Mouse (Mus musculus) midbrain, postnatal 0 days (tissue): Measurements from ENCODE around the gene Fgf22. TPM values are rescaled to one million over a fixed set of nuclear protein-coding genes. Genes with fewer than 3 reads are reported as not detected.

ENCODE experiments used
- ATAC-seq: fragments of 200-750 bp; cut with Nextera tagmentation; 2 replicates; pipeline ENCODE4 v1.8.0; 2017; ENCODE audit warnings: moderate number of reproducible peaks, mild to moderate bottlenecking, moderate TSS enrichment, moderate library complexity; ENCODE audit not compliant: low FRiP score
- DNase-seq: peaks from one replicate; pipeline ENCODE4 v3.0.0-alpha.2; 2015; ENCODE audit warnings: low spot score
- H3K27ac ChIP-seq: fragments of 300-500 bp; sonication (generic); 2 replicates; pipeline ENCODE4 v1.5.1; 2014; ENCODE audit warnings: low read depth, mild to moderate bottlenecking, low read length, mixed read lengths
- H3K27me3 ChIP-seq: fragments of 300-500 bp; sonication (generic); 2 replicates; pipeline ENCODE4 v1.6.1; 2014; ENCODE audit warnings: low read length, control low read depth, mixed read lengths; ENCODE audit not compliant: insufficient read depth
- H3K36me3 ChIP-seq: fragments of 300-500 bp; sonication (generic); 2 replicates; pipeline ENCODE4 v1.6.1; 2014; ENCODE audit warnings: low read length, control low read depth, mixed read lengths; ENCODE audit not compliant: insufficient read depth
- H3K4me1 ChIP-seq: fragments of 300-500 bp; sonication (generic); 2 replicates; pipeline ENCODE4 v1.6.1; 2014; ENCODE audit warnings: mild to moderate bottlenecking, control low read depth, antibody characterized with exemption, low read length, mixed read lengths; ENCODE audit not compliant: insufficient read depth
- H3K4me2 ChIP-seq: fragments of 300-500 bp; sonication (generic); 2 replicates; pipeline ENCODE4 v1.6.1; 2014; ENCODE audit warnings: low read depth, mild to moderate bottlenecking, low read length, mixed read lengths; ENCODE audit not compliant: poor library complexity, severe bottlenecking
- H3K4me3 ChIP-seq: fragments of 300-500 bp; sonication (generic); 2 replicates; pipeline ENCODE4 v1.5.1; 2014; ENCODE audit warnings: low read depth, mild to moderate bottlenecking, low read length, moderate library complexity
- H3K9ac ChIP-seq: fragments of 300-500 bp; sonication (generic); replicated peaks from 2 replicates; pipeline ENCODE4 v1.6.1; 2014; ENCODE audit warnings: mild to moderate bottlenecking, low read length, moderate library complexity, mixed read lengths; ENCODE audit not compliant: poor library complexity, severe bottlenecking
- H3K9me3 ChIP-seq: fragments of 300-500 bp; sonication (generic); 2 replicates; pipeline ENCODE4 v1.6.1; 2016; ENCODE audit warnings: low read length, control low read depth
- CTCF ChIP-seq: IDR thresholded peaks from 2 replicates; pipeline ENCODE4 v1.5.1; 2016; ENCODE audit warnings: antibody characterized with exemption, mild to moderate bottlenecking
- WGBS: fragments of 180-500 bp; shearing (Covaris S2); extraction: QIAGEN DNeasy Blood & Tissue Kit; methylation state at CpG from one replicate; pipeline ENCODE4 v1.1.7; 2014; 5-methylcytosine and 5-hydroxymethylcytosine counted together
- polyA plus RNA-seq: library from polyadenylated mRNA; unstranded; fragments of >200 nt; fragmentation: Nextera tagmentation; extraction: Ambion mirVana; gene quantifications from 2 replicates; pipeline ENCODE4 v1.2.1, GENCODE M21; 2015
- total RNA-seq: library from RNA; depleted of rRNA; stranded (reverse); fragments of >200 nt; gene quantifications from 2 replicates; pipeline ENCODE4 v1.2.3, GENCODE M21; 2014

Fgf22 gene
- total and polyA plus RNA-seq, 2 experiments from 2014 or later: 1.7 to 3.1 TPM

DNA sequence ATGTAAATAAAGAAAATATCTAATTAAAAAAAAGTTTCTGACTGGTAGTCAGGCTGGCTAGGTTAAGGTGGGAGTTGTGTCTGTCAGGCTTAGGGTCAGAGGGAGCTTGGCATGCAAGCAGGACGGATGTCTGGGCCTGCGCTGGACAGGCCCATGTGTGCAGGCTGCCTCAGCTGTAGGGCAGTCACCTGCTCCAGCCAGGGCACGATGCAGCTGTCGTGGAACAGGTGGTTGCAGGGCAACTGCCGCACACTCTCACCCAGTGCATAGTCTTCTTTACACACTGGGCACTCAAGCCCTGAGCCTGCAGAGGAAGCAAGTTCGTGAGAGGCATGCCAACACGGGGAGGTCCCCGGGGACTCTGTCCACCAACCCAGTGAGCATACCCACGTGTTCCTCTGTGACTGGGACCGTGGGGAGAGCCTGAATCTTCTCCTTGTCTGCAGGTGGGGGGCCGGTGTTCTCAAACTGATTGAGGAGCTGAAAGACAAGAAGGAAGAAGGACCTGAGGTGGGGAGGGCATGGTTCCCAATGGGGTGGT lies 5.8 kb downstream of the Fgf22 start:
- 91% methylated on average over 11 of the region's 11 CpGs for WGBS
- ATAC-seq: no peak

DNA sequence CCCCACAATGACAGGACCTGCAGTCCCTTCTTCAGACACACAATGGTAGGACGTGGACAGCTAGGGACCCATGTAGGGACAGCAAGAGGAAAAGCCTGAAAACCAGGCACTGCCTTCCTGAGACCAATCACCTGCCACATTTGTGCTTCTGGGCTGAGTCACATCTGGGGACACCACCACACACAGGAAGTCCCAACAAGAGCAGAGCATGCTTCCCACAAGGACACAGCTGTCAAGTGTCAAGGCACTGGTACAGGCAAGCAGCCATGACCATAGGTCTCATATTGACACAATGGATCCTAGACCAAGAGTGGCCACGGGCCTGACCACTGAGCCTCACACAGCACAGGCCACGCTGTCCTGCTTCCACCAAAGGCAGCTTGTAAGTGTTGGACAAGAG lies 8.0 kb downstream of the Fgf22 start:
- DNase-seq: no peak
- no peak overlapping the region for H3K4me2 ChIP-seq
- peaks cover 37% of the 10 kb centered on the region for H3K36me3 ChIP-seq
- H3K27ac ChIP-seq: no peak overlapping the region
- TF ChIP-seq CTCF: no peak
- 84% methylated on average over 3 of the region's 3 CpGs for WGBS
- no peak overlapping the region for H3K4me3 ChIP-seq
- no peaks in the 10 kb centered on the region for H3K27me3 ChIP-seq
- no peaks in the 10 kb centered on the region for H3K9me3 ChIP-seq
- H3K4me1 ChIP-seq: peaks cover 8% of the 10 kb centered on the region; the same call in 1 of the 2 replicates
- H3K9ac ChIP-seq: no peak overlapping the region
- ATAC-seq: no peak

More for the DNA sequence above, 5.8 kb downstream of the Fgf22 start:
- Histone ChIP-seq H3K4me2 (no peak overlapping the region), H3K9ac (no peak overlapping the region), H3K27ac (no peak overlapping the region), H3K4me3 (no peak overlapping the region), H3K27me3 (no peaks in the 10 kb centered on the region), H3K9me3 (no peaks in the 10 kb centered on the region), H3K36me3 (peaks cover 50% of the 10 kb centered on the region), H3K4me1 (peaks cover 6% of the 10 kb centered on the region; the same call in 1 of the 2 replicates)
- DNase-seq: no peak
- TF ChIP-seq CTCF: no peak

- Histone ChIP-seq H3K4me2 (no peak overlapping the region), H3K27ac (no peak overlapping the region), H3K9ac (no peak overlapping the region), H3K9me3 (no peaks in the 10 kb centered on the region), H3K36me3 (peaks cover 23% of the 10 kb centered on the region), H3K27me3 (no peaks in the 10 kb centered on the region), H3K4me3 (no peak overlapping the region), H3K4me1 (peaks cover 8% of the 10 kb centered on the region; the same call in 1 of the 2 replicates)
- WGBS: 85% methylated on average over 7 of the region's 7 CpGs
- DNase-seq (no peak), ATAC-seq (no peak)
- no peak for TF ChIP-seq CTCF
These were observed 9.4 kb downstream of the Fgf22 start for GRCm38 (mm10) chr10:79764234-79764633.

- Histone ChIP-seq H3K27ac (no peak overlapping the region), H3K4me2 (peak overlapping the region; percentile 87), H3K9me3 (no peaks in the 10 kb centered on the region), H3K4me3 (peak overlapping the region; percentile 94), H3K9ac (0 out of 2 replicates have a peak overlapping the region, but pooled peaks have one; percentile 95), H3K36me3 (peaks cover 22% of the 10 kb centered on the region), H3K4me1 (peaks cover 8% of the 10 kb centered on the region; the same call in 1 of the 2 replicates), H3K27me3 (no peaks in the 10 kb centered on the region)
- no peak for TF ChIP-seq CTCF
- ATAC-seq: no peak
- 52% methylated on average over 2 of the region's 2 CpGs for WGBS
- no peak for DNase-seq
These were observed 10.4 kb downstream of the Fgf22 start for GRCm38 (mm10) chr10:79765228-79765745.

- DNase-seq (no peak), ATAC-seq (no peak)
These were observed 11.2 kb downstream of the Fgf22 start for GRCm38 (mm10) chr10:79766001-79766507.

More at GRCm38 (mm10) chr10:79766001-79766507, 11.2 kb downstream of the Fgf22 start:
- Histone ChIP-seq H3K9me3 (no peaks in the 10 kb centered on the region), H3K27ac (peak overlapping the region; percentile 94), H3K4me2 (peak overlapping the region; percentile 87), H3K4me1 (peaks cover 8% of the 10 kb centered on the region; the same call in 1 of the 2 replicates), H3K36me3 (peaks cover 16% of the 10 kb centered on the region), H3K4me3 (peak overlapping the region; percentile 94), H3K9ac (peak overlapping the region; percentile 95), H3K27me3 (no peaks in the 10 kb centered on the region)
- 10% methylated on average over 14 of the region's 16 CpGs for WGBS
- no peak for TF ChIP-seq CTCF
